Mouse (Mus musculus) E14TG2a.4 (cell line): ENCODE measurements at regions not wholly inside any gene's neighbourhood (a gene's known extent, or its start where the extent isn't known, plus 50 kb on each side); places are given as distances from the start of the nearest gene placed in this dataset.

Source experiments
- CTCF ChIP-seq: conservative IDR thresholded peaks from 2 replicates; pipeline ENCODE4 v1.5.1; 2014; ENCODE audit warnings: low read length
- NANOG ChIP-seq: IDR thresholded peaks from 2 replicates; pipeline ENCODE4 v1.6.1; 2014; ENCODE audit warnings: borderline replicate concordance, low read length, mixed read lengths

- no peak for TF ChIP-seq CTCF
- TF ChIP-seq NANOG, result no peak
Measured at GRCm38 (mm10) chr10:14287551-14287950, 257.9 kb downstream of the Adgrg6 start.
